Mouse (Mus musculus): ENCODE measurements at regions not wholly inside any gene's neighbourhood (a gene's known extent, or its start where the extent isn't known, plus 50 kb on each side); places are given as distances from the start of the nearest gene placed in this dataset.

DNA sequence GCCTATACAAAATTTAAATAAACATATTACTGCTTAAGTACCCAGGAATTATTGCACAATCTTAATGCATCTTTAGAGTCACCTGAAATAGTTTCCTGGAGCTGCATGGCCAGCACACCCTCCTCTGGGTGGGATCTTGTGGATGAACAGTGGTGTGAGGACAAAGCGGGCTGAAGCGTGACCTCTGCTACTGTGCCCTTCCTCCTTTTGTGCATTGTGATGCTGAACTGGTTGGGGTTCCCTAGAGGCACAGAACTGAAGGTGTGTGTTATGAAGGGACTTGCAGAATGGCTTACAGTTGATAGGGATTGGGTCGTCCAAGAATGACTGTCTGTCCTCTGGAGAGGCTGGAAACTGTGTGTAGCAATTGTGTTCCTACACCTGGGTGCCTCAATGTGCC lies 547.7 kb downstream of the Dok5 start:
- no peak overlapping the region for H3K9ac ChIP-seq
- 88% methylated on average over 3 of the region's 3 CpGs for WGBS
- 0 out of 2 replicates have a peak, but pooled peaks cover 4% of the 10 kb centered on the region for H3K9me3 ChIP-seq
- no peak overlapping the region for H3K4me3 ChIP-seq
- H3K4me2 ChIP-seq (replicated peaks): no peak overlapping the region
- no peaks in the 10 kb centered on the region for H3K36me3 ChIP-seq
- no peak overlapping the region for H3K27ac ChIP-seq
- H3K4me1 ChIP-seq: no peaks in the 10 kb centered on the region
- no peak for ATAC-seq (ENCODE audit: low FRiP score, low read depth)
- no peaks in the 10 kb centered on the region for H3K27me3 ChIP-seq (replicated peaks)

- H3K9ac ChIP-seq: no peak overlapping the region
- H3K9me3 ChIP-seq: no peaks in the 10 kb centered on the region
- H3K4me1 ChIP-seq: no peaks in the 10 kb centered on the region
- H3K4me2 ChIP-seq (replicated peaks): no peak overlapping the region
- H3K27ac ChIP-seq: no peak overlapping the region
- 70% methylated on average over 10 of the region's 10 CpGs for WGBS
- ATAC-seq (ENCODE audit: low FRiP score, low read depth): no peak
- no peaks in the 10 kb centered on the region for H3K27me3 ChIP-seq (replicated peaks)
- no peaks in the 10 kb centered on the region for H3K36me3 ChIP-seq
- no peak overlapping the region for H3K4me3 ChIP-seq
Measured at GRCm38 (mm10) chr2:171253194-171253593, 521.6 kb downstream of the Dok5 start.

- Histone ChIP-seq H3K36me3 (no peaks in the 10 kb centered on the region), H3K27me3 (replicated peaks) (no peaks in the 10 kb centered on the region), H3K9ac (no peak overlapping the region), H3K4me1 (no peaks in the 10 kb centered on the region), H3K9me3 (no peaks in the 10 kb centered on the region), H3K4me3 (no peak overlapping the region), H3K4me2 (replicated peaks) (no peak overlapping the region), H3K27ac (no peak overlapping the region)
- 81% methylated on average over 4 of the region's 4 CpGs for WGBS
- no peak for ATAC-seq (ENCODE audit: low FRiP score, low read depth)
Measured at GRCm38 (mm10) chr2:171245391-171245790, 513.8 kb downstream of the Dok5 start.

DNA sequence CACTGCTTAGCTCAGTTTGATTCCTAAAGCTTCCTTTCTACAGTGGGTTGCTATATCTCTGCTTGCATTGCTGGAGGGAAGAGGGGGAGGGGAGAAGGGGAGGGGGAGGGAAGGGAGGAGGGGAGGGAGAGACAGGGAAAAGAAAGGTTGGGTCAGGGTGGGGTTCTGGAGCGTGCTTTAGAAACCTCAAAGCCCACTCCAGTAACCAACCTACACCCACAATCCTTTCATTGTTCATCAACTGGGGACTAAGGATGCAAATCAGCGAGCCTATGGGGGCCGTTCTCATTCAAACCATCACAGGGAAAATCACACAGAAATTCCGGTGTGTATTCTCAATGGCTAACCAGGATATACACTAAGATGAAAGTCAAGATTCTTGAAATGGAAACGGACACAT lies 510.7 kb downstream of the Dok5 start:
- Histone ChIP-seq H3K36me3 (no peaks in the 10 kb centered on the region), H3K4me1 (no peaks in the 10 kb centered on the region)
- WGBS: 70% methylated on average over 5 of the region's 5 CpGs

DNA sequence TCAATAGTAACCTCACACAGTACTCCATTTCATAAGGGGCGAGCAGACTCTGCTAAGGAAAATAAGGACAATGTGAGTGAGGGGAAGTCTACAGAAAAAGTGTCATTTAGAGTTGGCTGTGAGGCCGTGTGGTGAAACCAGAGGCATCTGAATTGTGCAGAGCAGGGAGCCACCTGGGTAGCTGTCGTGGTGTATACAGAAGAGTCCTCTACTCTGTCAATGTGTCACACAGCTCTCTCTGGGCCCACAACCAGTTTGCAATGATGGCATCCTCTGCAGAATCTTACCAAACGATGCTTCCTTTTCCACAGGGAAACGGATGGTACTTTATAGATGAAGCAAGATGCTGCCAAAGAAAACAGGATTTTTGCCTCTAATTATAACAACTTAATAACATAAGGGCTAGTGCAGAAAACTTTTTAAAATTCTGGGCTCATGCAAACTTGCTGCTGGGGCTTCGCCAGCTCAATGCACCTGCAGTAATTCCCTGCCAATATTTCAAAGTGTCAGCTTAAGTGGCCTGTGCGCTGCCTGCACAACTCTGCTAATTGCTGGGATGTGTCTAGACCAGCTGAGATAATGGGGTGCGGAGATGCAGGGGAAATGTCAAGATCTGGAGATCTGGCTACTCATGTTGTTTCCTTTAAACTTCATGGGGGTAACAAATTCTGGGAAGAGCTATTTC lies 505.8 kb downstream of the Dok5 start:
- no peaks in the 10 kb centered on the region for H3K9me3 ChIP-seq
- no peak for ATAC-seq (ENCODE audit: low FRiP score, low read depth)
- H3K4me1 ChIP-seq: no peaks in the 10 kb centered on the region
- WGBS: 53% methylated on average over 8 of the region's 8 CpGs
- no peak overlapping the region for H3K9ac ChIP-seq
- H3K27ac ChIP-seq: no peak overlapping the region
- no peaks in the 10 kb centered on the region for H3K36me3 ChIP-seq
- no peak overlapping the region for H3K4me2 ChIP-seq (replicated peaks)
- no peak overlapping the region for H3K4me3 ChIP-seq
- no peaks in the 10 kb centered on the region for H3K27me3 ChIP-seq (replicated peaks)

More for the DNA sequence above, 510.7 kb downstream of the Dok5 start:
- Histone ChIP-seq H3K4me3 (no peak overlapping the region), H3K9me3 (no peaks in the 10 kb centered on the region), H3K4me2 (replicated peaks) (no peak overlapping the region), H3K9ac (no peak overlapping the region), H3K27ac (no peak overlapping the region), H3K27me3 (replicated peaks) (no peaks in the 10 kb centered on the region)
- ATAC-seq (ENCODE audit: low FRiP score, low read depth): no peak

DNA sequence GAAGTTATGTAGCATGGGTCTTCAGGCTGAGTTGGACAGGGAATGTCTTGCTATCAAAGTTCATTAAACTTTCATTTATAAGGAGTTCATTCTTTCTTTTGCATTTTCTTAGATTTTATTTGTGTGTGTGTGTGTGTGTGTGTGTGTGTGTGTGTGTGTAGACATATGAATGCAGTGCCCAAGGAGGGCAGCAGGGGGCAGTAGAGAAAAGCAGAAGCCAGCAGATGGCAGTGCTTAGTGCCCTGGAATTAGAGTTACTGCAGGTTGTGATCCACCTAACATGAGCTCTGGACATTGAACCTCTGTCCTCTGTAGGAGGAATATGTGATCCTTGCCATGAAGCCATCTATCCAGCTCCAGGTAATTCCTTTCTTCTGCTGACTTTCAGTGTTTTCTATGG lies 501.2 kb downstream of the Dok5 start:
- ATAC-seq (ENCODE audit: low FRiP score, low read depth): no peak
- H3K4me3 ChIP-seq: no peak overlapping the region
- no peaks in the 10 kb centered on the region for H3K27me3 ChIP-seq (replicated peaks)

DNA sequence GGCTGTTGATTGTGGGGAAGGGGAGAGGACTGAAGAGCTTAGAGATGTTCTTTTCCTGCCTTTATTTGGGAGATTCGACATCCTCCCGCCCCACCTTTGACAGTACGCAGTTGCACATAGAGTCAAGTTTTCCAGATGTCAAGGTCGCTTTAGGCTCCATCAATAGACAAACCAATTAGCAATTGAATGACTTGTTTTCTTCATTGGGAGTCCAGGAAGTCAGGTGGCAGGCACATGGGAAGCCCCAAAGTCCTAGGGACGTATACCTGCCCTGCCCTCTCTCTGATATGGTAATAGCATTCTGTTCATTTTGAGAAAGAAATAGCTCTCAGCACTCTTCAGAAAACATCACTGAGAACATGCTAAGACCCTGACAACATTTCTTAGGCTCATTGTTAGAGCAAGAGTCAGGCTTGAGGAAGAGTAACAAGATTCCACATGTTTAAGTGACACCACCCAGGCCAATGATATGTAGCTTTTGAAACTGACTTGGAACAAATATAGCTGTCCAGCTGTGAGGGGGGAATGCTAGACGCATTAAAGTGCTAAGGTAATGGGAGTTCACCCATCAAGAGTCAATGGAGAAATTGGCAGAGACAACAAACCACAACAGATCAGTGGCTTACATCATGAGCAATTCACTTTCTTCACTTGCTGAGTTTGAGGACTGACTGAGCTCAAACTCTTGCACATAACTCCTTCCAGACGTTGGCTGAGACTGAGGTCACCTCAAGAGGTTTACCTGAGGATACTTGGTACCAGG lies 499.9 kb downstream of the Dok5 start:
- no peak overlapping the region for H3K27ac ChIP-seq
- H3K4me2 ChIP-seq (replicated peaks): no peak overlapping the region
- no peak for ATAC-seq (ENCODE audit: low FRiP score, low read depth)
- no peak overlapping the region for H3K9ac ChIP-seq
- H3K9me3 ChIP-seq: no peaks in the 10 kb centered on the region
- H3K36me3 ChIP-seq: no peaks in the 10 kb centered on the region
- H3K4me3 ChIP-seq: no peak overlapping the region
- H3K4me1 ChIP-seq: no peaks in the 10 kb centered on the region
- no peaks in the 10 kb centered on the region for H3K27me3 ChIP-seq (replicated peaks)
- 80% methylated on average over 7 of the region's 7 CpGs for WGBS

More for the DNA sequence above, 501.2 kb downstream of the Dok5 start:
- H3K27ac ChIP-seq: no peak overlapping the region
- H3K4me2 ChIP-seq (replicated peaks): no peak overlapping the region
- H3K9me3 ChIP-seq: no peaks in the 10 kb centered on the region
- no peak overlapping the region for H3K9ac ChIP-seq
- H3K36me3 ChIP-seq: no peaks in the 10 kb centered on the region
- H3K4me1 ChIP-seq: no peaks in the 10 kb centered on the region

DNA sequence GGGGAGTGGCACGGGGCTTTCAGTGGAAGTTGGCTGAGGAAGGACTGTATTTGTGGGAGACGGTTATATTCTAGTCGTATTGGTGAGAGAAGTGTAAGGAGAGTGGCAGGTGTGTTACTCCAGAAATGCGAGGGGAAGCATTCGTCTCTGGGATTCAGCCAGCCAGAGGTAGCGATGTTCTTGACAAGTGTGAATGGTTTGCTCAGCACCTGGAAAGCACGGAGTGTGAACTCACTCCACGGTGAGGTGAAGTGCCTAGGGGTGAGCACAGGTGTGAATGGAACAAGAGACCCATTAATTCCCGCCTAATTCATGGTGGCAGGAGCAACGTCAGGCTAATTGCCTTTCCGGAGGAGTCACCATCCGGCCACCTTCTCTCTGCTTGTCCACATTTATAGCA lies 498.9 kb downstream of the Dok5 start:
- no peak overlapping the region for H3K27ac ChIP-seq
- no peak for ATAC-seq (ENCODE audit: low FRiP score, low read depth)
- no peaks in the 10 kb centered on the region for H3K27me3 ChIP-seq (replicated peaks)
- H3K4me3 ChIP-seq: no peak overlapping the region
- H3K9me3 ChIP-seq: no peaks in the 10 kb centered on the region
- no peak overlapping the region for H3K9ac ChIP-seq
- WGBS: 83% methylated on average over 12 of the region's 12 CpGs
- H3K4me2 ChIP-seq (replicated peaks): no peak overlapping the region
- no peaks in the 10 kb centered on the region for H3K36me3 ChIP-seq
- H3K4me1 ChIP-seq: no peaks in the 10 kb centered on the region

- no peak overlapping the region for H3K27ac ChIP-seq
- no peak for ATAC-seq (ENCODE audit: low FRiP score, low read depth)
- H3K4me1 ChIP-seq: no peaks in the 10 kb centered on the region
- no peak overlapping the region for H3K9ac ChIP-seq
- no peak overlapping the region for H3K4me3 ChIP-seq
- H3K27me3 ChIP-seq (replicated peaks): no peaks in the 10 kb centered on the region
- WGBS: 61% methylated on average over 3 of the region's 3 CpGs
- H3K4me2 ChIP-seq (replicated peaks): no peak overlapping the region
- no peaks in the 10 kb centered on the region for H3K36me3 ChIP-seq
- H3K9me3 ChIP-seq: no peaks in the 10 kb centered on the region
Measured at GRCm38 (mm10) chr2:171228229-171228628, 496.6 kb downstream of the Dok5 start.

DNA sequence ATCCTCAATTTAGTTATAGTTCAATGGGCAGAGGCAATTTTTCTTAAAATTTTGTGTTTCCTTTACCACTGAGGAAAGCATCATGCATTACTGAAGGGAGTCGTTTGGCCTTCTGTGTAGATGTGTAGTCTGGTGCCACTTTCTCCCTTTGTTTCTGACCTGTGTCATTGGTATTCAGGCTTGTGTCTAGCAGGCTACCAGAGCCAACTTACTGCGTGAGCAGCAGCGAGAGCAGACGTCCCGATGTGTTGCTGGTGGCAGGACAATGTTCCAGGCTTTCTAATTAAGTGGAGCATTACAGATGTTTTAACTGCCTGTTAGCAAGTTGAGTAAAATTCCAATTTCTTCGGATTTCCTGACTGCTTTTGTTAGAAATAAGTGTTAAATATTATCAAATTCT lies 482.2 kb downstream of the Dok5 start:
- no peak for ATAC-seq (ENCODE audit: low FRiP score, low read depth)
- H3K36me3 ChIP-seq: no peaks in the 10 kb centered on the region
- H3K4me1 ChIP-seq: no peaks in the 10 kb centered on the region
- H3K4me3 ChIP-seq: no peak overlapping the region
- H3K27me3 ChIP-seq (replicated peaks): no peaks in the 10 kb centered on the region
- no peak overlapping the region for H3K9ac ChIP-seq
- no peak overlapping the region for H3K27ac ChIP-seq
- 72% methylated on average over 6 of the region's 6 CpGs for WGBS
- no peak overlapping the region for H3K4me2 ChIP-seq (replicated peaks)
- H3K9me3 ChIP-seq: no peaks in the 10 kb centered on the region

- Histone ChIP-seq H3K4me1 (no peaks in the 10 kb centered on the region), H3K4me3 (no peak overlapping the region), H3K4me2 (replicated peaks) (no peak overlapping the region), H3K27me3 (replicated peaks) (no peaks in the 10 kb centered on the region), H3K27ac (no peak overlapping the region), H3K36me3 (no peaks in the 10 kb centered on the region), H3K9me3 (no peaks in the 10 kb centered on the region), H3K9ac (no peak overlapping the region)
- WGBS: 86% methylated on average over 7 of the region's 7 CpGs
- no peak for ATAC-seq (ENCODE audit: low FRiP score, low read depth)
Measured at GRCm38 (mm10) chr2:171196472-171196871, 464.9 kb downstream of the Dok5 start.

DNA sequence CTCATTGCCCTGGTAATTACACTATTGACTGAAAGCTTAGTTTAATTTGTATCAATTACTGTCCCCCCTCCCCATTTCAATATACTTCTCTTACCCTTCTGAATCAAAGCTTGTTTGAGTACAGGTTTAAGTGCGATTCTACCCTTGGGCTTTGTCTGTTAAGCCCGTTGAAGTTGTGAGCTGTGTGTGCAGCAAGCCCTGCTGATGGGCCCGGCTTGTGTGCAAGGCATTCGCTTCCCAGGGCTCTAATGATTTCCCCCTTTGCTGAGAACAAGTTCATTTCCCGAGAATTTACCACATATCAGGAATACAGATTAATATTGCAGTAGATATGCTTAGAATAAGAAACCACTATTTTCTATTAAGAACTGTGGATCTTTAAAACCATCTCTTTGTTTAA lies 460.6 kb downstream of the Dok5 start:
- ATAC-seq (ENCODE audit: low FRiP score, low read depth): no peak
- Histone ChIP-seq H3K4me2 (replicated peaks) (no peak overlapping the region), H3K4me3 (no peak overlapping the region), H3K4me1 (no peaks in the 10 kb centered on the region), H3K9me3 (no peaks in the 10 kb centered on the region), H3K27me3 (replicated peaks) (no peaks in the 10 kb centered on the region), H3K9ac (no peak overlapping the region), H3K36me3 (no peaks in the 10 kb centered on the region), H3K27ac (no peak overlapping the region)
- 89% methylated on average over 5 of the region's 5 CpGs for WGBS
